Mouse (Mus musculus) forebrain, embryonic 15.5 days (tissue): Measurements from ENCODE around the gene Erg. TPM values are rescaled to one million over a fixed set of nuclear protein-coding genes. Genes with fewer than 3 reads are reported as not detected.

ENCODE experiments used
- ATAC-seq: fragments of 200-750 bp; cut with Nextera tagmentation; replicated peaks from 2 replicates; pipeline ENCODE4 v1.8.0; 2017; ENCODE audit warnings: mild to moderate bottlenecking, moderate TSS enrichment, moderate library complexity
- H3K27ac ChIP-seq: fragments of 300-500 bp; sonication (generic); replicated peaks from 2 replicates; pipeline ENCODE4 v1.5.1; 2015; ENCODE audit warnings: mild to moderate bottlenecking, inconsistent platforms
- H3K27me3 ChIP-seq: fragments of 300-500 bp; sonication (generic); 2 replicates; pipeline ENCODE4 v1.6.1; 2015; ENCODE audit warnings: inconsistent platforms
- H3K36me3 ChIP-seq: fragments of 300-500 bp; sonication (generic); 2 replicates; pipeline ENCODE4 v1.6.1; 2015; ENCODE audit warnings: mild to moderate bottlenecking, inconsistent platforms
- H3K4me1 ChIP-seq: fragments of 300-500 bp; sonication (generic); 2 replicates; pipeline ENCODE4 v1.6.1; 2015; ENCODE audit warnings: inconsistent platforms
- H3K4me2 ChIP-seq: fragments of 300-500 bp; sonication (generic); replicated peaks from 2 replicates; pipeline ENCODE4 v1.6.1; 2015; ENCODE audit warnings: mild to moderate bottlenecking, inconsistent platforms
- H3K4me3 ChIP-seq: fragments of 300-500 bp; sonication (generic); 2 replicates; pipeline ENCODE4 v1.5.1; 2015; ENCODE audit warnings: mild to moderate bottlenecking, inconsistent platforms
- H3K9ac ChIP-seq: fragments of 300-500 bp; sonication (generic); replicated peaks from 2 replicates; pipeline ENCODE4 v1.6.1; 2015; ENCODE audit warnings: mild to moderate bottlenecking, inconsistent platforms
- H3K9me3 ChIP-seq: fragments of 300-500 bp; sonication (generic); 2 replicates; pipeline ENCODE4 v1.6.1; 2016; ENCODE audit warnings: inconsistent platforms
- WGBS: fragments of 180-500 bp; shearing (Covaris S2); methylation state at CpG from one replicate; pipeline ENCODE4 v1.1.7; 2015; ENCODE audit warnings: mixed read lengths; 5-methylcytosine and 5-hydroxymethylcytosine counted together
- polyA plus RNA-seq: library from polyadenylated mRNA; unstranded; fragments of >200 nt; fragmentation: Nextera tagmentation; extraction: Ambion mirVana; gene quantifications from 2 replicates; pipeline ENCODE4 v1.2.1, GENCODE M21; 2015

Gene Erg
- polyA plus RNA-seq, 1 experiment from 2014 or later: 1.5 TPM

GRCm38 (mm10) chr16:95349745-95350144 is 236.6 kb downstream of the Erg start:
- no peaks in the 10 kb centered on the region for H3K27me3 ChIP-seq
- no peak overlapping the region for H3K9ac ChIP-seq
- WGBS: 89% methylated on average over 5 of the region's 5 CpGs

DNA sequence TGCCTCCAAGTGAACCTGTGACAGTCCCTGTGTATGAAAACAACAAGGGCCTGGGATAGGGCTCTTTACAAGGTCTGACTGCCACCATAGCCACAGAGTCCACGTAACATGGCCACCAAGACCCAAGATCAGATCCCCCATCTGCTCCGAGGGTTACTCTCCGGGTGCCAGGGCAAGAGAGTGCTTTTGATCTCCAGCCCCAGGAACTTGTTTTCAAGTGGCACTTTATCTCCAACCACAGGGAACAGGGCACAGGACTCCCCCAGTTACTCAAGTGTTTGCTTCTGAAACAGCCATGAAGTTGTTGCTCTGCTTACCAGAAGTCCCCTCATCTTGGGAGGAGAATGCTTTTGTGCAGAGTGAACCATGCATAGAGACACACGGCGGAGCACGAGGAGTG is 237.0 kb downstream of the Erg start:
- no peaks in the 10 kb centered on the region for H3K36me3 ChIP-seq
- ATAC-seq: no peak
- no peak overlapping the region for H3K9ac ChIP-seq
- no peaks in the 10 kb centered on the region for H3K4me1 ChIP-seq
- H3K4me2 ChIP-seq: no peak overlapping the region
- no peaks in the 10 kb centered on the region for H3K9me3 ChIP-seq
- 89% methylated on average over 6 of the region's 6 CpGs for WGBS
- H3K4me3 ChIP-seq: no peak overlapping the region
- no peak overlapping the region for H3K27ac ChIP-seq
- H3K27me3 ChIP-seq: no peaks in the 10 kb centered on the region

More at GRCm38 (mm10) chr16:95349745-95350144, 236.6 kb downstream of the Erg start:
- no peak overlapping the region for H3K4me3 ChIP-seq
- H3K36me3 ChIP-seq: no peaks in the 10 kb centered on the region
- no peaks in the 10 kb centered on the region for H3K9me3 ChIP-seq
- no peak overlapping the region for H3K27ac ChIP-seq
- H3K4me1 ChIP-seq: no peaks in the 10 kb centered on the region
- H3K4me2 ChIP-seq: no peak overlapping the region
- no peak for ATAC-seq

DNA sequence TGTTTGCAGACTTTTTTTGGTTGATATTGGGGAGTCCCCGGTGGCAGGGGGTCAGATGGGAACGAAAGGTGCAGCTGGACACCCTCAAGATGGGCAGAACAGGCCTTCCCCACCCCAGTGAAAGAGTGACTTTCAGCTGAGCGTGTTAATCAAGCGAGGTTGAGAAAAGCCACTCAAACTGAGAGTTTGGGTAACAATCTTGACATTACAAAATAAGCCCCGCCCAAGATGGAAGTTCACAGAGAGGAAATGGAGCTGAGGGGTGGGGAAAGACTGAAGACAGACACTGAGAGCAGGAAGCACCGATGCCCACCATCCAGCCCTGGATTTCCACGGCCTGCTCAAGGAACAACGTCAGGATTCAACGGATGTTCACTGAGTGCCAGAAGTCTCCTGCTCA is 237.8 kb downstream of the Erg start:
- ATAC-seq: no peak
- Histone ChIP-seq H3K9ac (no peak overlapping the region), H3K27ac (no peak overlapping the region), H3K4me2 (no peak overlapping the region), H3K27me3 (no peaks in the 10 kb centered on the region), H3K36me3 (no peaks in the 10 kb centered on the region), H3K4me3 (no peak overlapping the region), H3K9me3 (no peaks in the 10 kb centered on the region), H3K4me1 (no peaks in the 10 kb centered on the region)
- 90% methylated on average over 9 of the region's 9 CpGs for WGBS

GRCm38 (mm10) chr16:95347202-95347601 is 239.2 kb downstream of the Erg start:
- H3K27me3 ChIP-seq: no peaks in the 10 kb centered on the region
- no peak overlapping the region for H3K9ac ChIP-seq
- H3K4me3 ChIP-seq: no peak overlapping the region
- H3K4me2 ChIP-seq: no peak overlapping the region
- H3K9me3 ChIP-seq: no peaks in the 10 kb centered on the region
- ATAC-seq: no peak
- WGBS: 10% methylated on average over 3 of the region's 3 CpGs
- no peak overlapping the region for H3K27ac ChIP-seq
- no peaks in the 10 kb centered on the region for H3K4me1 ChIP-seq
- H3K36me3 ChIP-seq: no peaks in the 10 kb centered on the region

DNA sequence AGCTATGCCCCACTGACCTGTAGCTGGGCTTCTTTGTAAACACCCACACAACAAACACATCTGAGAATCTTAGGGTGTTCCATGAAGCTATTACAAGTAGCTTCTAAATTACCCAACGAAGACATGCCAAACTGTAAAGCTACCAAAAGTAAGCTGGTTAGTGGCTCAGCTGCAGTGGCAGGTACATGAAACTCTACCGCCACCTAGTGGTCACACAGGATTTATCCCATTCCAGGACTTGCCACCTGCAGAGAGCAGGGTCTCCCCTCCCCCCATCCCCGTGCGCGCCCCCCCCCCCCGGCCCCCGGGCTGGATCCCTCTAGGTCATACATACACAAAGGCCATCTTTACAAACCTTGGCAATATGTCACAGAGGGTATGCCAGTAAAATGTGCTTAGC is 240.5 kb downstream of the Erg start:
- no peak for ATAC-seq
- H3K9ac ChIP-seq: no peak overlapping the region
- H3K36me3 ChIP-seq: no peaks in the 10 kb centered on the region
- H3K4me1 ChIP-seq: peaks cover 6% of the 10 kb centered on the region; the same call in 1 of the 2 replicates
- no peaks in the 10 kb centered on the region for H3K9me3 ChIP-seq
- no peak overlapping the region for H3K4me2 ChIP-seq
- no peak overlapping the region for H3K4me3 ChIP-seq
- no peak overlapping the region for H3K27ac ChIP-seq
- no peaks in the 10 kb centered on the region for H3K27me3 ChIP-seq
- 4% methylated on average over 6 of the region's 7 CpGs for WGBS

- Histone ChIP-seq H3K9ac (no peak overlapping the region), H3K4me3 (no peak overlapping the region), H3K4me2 (no peak overlapping the region), H3K36me3 (no peaks in the 10 kb centered on the region), H3K27me3 (no peaks in the 10 kb centered on the region), H3K27ac (no peak overlapping the region), H3K9me3 (no peaks in the 10 kb centered on the region), H3K4me1 (peaks cover 9% of the 10 kb centered on the region; the same call in 1 of the 2 replicates)
- ATAC-seq: no peak
- 70% methylated on average over 10 of the region's 10 CpGs for WGBS
These were observed 241.4 kb downstream of the Erg start for GRCm38 (mm10) chr16:95344961-95345360.

DNA sequence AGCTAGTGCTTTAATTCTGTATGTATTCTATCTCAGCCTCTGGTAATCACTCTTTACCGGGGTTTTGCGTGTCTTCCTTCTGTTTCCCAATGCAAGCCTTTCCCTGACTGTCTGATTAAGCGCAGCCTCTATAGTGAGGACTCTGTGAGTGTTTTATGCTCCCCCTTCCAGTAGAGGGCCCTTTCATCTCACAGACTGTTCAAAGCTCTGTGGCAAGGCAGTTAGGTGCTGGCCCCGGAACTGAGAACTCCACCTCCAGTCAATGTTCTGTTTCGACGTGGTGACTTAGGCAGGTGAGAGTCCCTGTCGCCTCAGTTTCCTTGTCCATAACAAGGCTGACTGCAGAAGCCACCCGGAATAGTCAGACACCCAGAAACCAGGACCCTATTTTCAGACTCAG is 244.4 kb downstream of the Erg start:
- Histone ChIP-seq H3K36me3 (no peaks in the 10 kb centered on the region), H3K4me1 (peaks cover 9% of the 10 kb centered on the region; the same call in 1 of the 2 replicates), H3K9me3 (no peaks in the 10 kb centered on the region), H3K4me2 (peak overlapping the region; percentile 36; the same call in 1 of the 2 replicates), H3K9ac (no peak overlapping the region), H3K27me3 (no peaks in the 10 kb centered on the region), H3K4me3 (no peak overlapping the region), H3K27ac (no peak overlapping the region)
- 71% methylated on average over 8 of the region's 8 CpGs for WGBS
- ATAC-seq: no peak

DNA sequence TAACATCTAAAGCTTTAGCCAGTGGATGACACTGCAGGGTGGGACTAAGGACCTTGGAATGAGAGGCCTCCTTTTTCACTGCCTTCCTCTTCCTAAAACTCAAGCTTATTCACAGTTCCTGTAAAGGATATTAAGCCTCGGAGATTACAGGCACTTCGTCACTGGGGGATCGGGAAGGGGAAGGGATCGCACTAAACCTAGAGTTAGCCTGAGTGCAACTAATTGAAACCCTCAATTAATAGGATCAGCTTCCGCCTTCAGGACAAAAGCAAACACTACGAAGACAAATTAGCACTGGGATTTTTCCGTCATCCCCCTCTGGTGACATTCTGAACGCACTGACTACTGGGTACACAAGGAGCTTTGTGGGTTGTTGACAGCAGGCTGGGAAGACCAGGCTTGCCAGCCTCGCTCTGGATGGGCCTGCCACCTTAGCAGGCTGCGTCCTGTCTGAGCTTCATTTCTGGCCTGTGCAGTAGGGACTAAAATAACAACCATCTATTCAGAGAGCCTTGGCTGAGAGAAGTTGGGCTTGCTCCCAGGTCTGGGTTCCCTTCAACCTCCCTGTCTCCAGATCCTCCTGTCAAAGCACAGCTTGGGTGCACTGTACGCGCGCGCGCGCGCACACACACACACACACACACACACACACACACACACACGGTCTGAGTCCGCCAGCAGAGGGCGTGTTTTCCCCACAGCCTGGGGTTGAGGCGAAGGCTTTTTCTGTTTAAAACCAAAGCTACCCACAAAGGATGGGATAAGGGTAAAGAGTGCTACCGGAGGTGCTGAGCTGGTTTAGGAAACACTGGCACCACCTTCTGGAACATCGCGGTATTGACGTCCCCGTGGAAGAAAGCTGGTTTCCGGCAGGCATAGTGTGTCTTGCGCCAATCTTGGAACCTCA is 245.3 kb downstream of the Erg start:
- 15% methylated on average over 28 of the region's 28 CpGs for WGBS
- Histone ChIP-seq H3K9ac (0 out of 2 replicates have a peak overlapping the region, but pooled peaks have one; percentile 1), H3K4me1 (peaks cover 9% of the 10 kb centered on the region; the same call in 1 of the 2 replicates), H3K36me3 (no peaks in the 10 kb centered on the region), H3K4me3 (peak overlapping the region; percentile 21; the same call in 1 of the 2 replicates), H3K27me3 (no peaks in the 10 kb centered on the region), H3K4me2 (peak overlapping the region; percentile 36), H3K27ac (peak overlapping the region; percentile 61), H3K9me3 (no peaks in the 10 kb centered on the region)
- peak; percentile 91 for ATAC-seq

DNA sequence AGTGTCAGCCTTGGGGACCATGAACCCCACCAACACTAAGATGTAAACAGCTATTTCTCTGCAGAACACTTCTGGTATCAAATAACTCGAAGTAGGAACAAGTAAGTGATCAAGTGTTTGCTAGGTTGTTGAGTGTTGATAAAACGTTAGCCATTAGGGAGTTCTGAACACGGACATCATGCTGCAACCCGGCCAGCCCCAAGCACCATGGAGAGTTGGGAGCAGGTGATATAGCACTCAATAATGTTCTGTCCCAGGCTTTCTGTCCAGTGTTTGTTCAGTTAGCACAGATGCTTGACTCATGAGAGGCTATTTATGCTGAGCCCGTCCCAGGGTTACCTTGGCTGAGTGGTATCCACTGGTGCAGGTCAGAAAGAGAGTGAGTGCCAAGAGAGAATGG is 254.2 kb downstream of the Erg start:
- no peak overlapping the region for H3K27ac ChIP-seq
- H3K4me3 ChIP-seq: no peak overlapping the region
- H3K9ac ChIP-seq: no peak overlapping the region
- no peaks in the 10 kb centered on the region for H3K36me3 ChIP-seq
- no peaks in the 10 kb centered on the region for H3K27me3 ChIP-seq
- no peak for ATAC-seq
- 90% methylated on average over 5 of the region's 5 CpGs for WGBS
- H3K4me1 ChIP-seq: no peaks in the 10 kb centered on the region
- no peak overlapping the region for H3K4me2 ChIP-seq
- H3K9me3 ChIP-seq: no peaks in the 10 kb centered on the region

DNA sequence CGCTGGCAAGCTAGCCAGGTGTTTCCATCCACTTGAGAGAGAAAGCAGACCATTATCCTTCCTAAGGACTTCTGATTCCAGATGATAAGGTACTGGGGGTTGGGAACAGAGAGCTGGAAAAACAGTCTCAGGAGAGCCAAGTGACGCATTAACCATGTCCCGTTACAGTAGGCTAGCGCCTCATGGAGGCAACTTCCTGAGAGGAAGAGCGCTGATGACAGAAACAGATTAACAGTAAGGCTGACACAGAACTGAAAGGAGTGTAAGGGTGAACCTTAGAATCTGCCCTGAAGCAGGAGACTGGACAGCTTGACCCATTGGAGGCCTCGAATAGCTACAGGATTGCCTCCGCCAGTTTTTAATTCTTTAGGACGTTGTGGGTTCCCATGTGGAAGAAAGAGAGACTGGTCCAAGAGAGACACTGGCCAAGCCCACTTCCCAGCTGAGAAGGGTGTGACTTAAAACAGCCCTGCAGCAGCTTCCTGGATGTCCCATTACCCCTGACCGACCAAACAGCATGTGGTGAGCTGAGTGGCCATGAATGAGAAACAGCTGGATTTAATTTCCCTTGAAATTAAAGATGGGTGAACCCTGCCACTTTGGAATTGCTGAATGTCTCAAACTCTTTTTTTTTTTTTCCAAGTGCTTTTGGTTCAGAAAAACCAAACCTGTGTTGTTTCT is 264.3 kb downstream of the Erg start:
- H3K27me3 ChIP-seq: no peaks in the 10 kb centered on the region
- no peak for ATAC-seq
- H3K4me2 ChIP-seq: no peak overlapping the region
- no peak overlapping the region for H3K27ac ChIP-seq
- H3K4me3 ChIP-seq: no peak overlapping the region
- no peak overlapping the region for H3K9ac ChIP-seq
- H3K9me3 ChIP-seq: no peaks in the 10 kb centered on the region
- 79% methylated on average over 9 of the region's 9 CpGs for WGBS
- no peaks in the 10 kb centered on the region for H3K4me1 ChIP-seq
- H3K36me3 ChIP-seq: no peaks in the 10 kb centered on the region
